Mouse (Mus musculus) MEL (cell line): ENCODE results near the gene Zmym2. TPM values are rescaled to one million over a fixed set of nuclear protein-coding genes. Genes with fewer than 3 reads are reported as not detected.

Source experiments
- DNase-seq: peaks from one replicate; pipeline ENCODE4 v3.0.0; 2011; ENCODE audit warnings: low read depth, low spot score
- H3K27ac ChIP-seq: 2 replicates; pipeline ENCODE4 v1.5.1; 2012; ENCODE audit warnings: low read depth, mild to moderate bottlenecking, control low read depth, low read length, moderate library complexity; ENCODE audit not compliant: control insufficient read depth
- H3K27me3 ChIP-seq, 2 experiments: fragments of 150-350 bp in 1 of 2; sonication (generic) in 1 of 2; 2 replicates each; pipeline ENCODE4 v1.6.1; 2012; ENCODE audit warnings: low read length in 2 of 2, mild to moderate bottlenecking in 2 of 2, improper control_type of control experiment in 1 of 2, moderate library complexity in 1 of 2; ENCODE audit not compliant: insufficient read depth in 2 of 2, control insufficient read depth in 1 of 2
- H3K36me3 ChIP-seq, 2 experiments: 2 replicates each; pipeline ENCODE4 v1.6.1; 2012 to 2014; ENCODE audit warnings: low read length in 2 of 2, improper control_type of control experiment in 1 of 2, inconsistent platforms in 1 of 2, mild to moderate bottlenecking in 1 of 2; ENCODE audit not compliant: insufficient read depth in 2 of 2, control insufficient read depth in 1 of 2
- H3K4me1 ChIP-seq, 2 experiments: fragments of 150-350 bp in 1 of 2; sonication (generic) in 1 of 2; 2 replicates each; pipeline ENCODE4 v1.6.1; 2012; ENCODE audit warnings: low read length in 2 of 2, improper control_type of control experiment in 1 of 2, mild to moderate bottlenecking in 1 of 2; ENCODE audit not compliant: insufficient read depth in 2 of 2, control insufficient read depth in 1 of 2
- H3K4me3 ChIP-seq, 2 experiments: fragments of 150-350 bp in 1 of 2; sonication (generic) in 1 of 2; 2 replicates each; pipeline ENCODE4 v1.5.1; 2012; ENCODE audit warnings: low read depth in 2 of 2, low read length in 2 of 2, mild to moderate bottlenecking in 2 of 2, moderate library complexity in 2 of 2, control low read depth in 1 of 2, improper control_type of control experiment in 1 of 2; ENCODE audit not compliant: control insufficient read depth in 1 of 2, insufficient read depth in 1 of 2
- H3K79me2 ChIP-seq: 2 replicates; pipeline ENCODE4 v1.6.1; 2012; ENCODE audit warnings: mild to moderate bottlenecking, low read length, moderate library complexity; ENCODE audit not compliant: control insufficient read depth, poor library complexity, insufficient read depth
- H3K9ac ChIP-seq: 2 replicates; pipeline ENCODE4 v1.6.1; 2012; ENCODE audit warnings: low read depth, mild to moderate bottlenecking, control low read depth, low read length, moderate library complexity; ENCODE audit not compliant: control insufficient read depth, poor library complexity, severe bottlenecking
- H3K9me3 ChIP-seq: fragments of 150-350 bp; sonication (generic); replicated peaks from 2 replicates; pipeline ENCODE4 v1.6.1; 2012; ENCODE audit warnings: mild to moderate bottlenecking, low read length, improper control_type of control experiment, moderate library complexity; ENCODE audit not compliant: insufficient read depth
- CHD1 ChIP-seq: IDR thresholded peaks from 2 replicates; pipeline ENCODE4 v1.6.1; 2012; ENCODE audit warnings: low read depth, mild to moderate bottlenecking, inconsistent platforms, low read length, improper control_type of control experiment
- CTCF ChIP-seq, 3 experiments: IDR thresholded peaks in 2 of 3; conservative IDR thresholded peaks in 1 of 3; 2 replicates each; pipeline ENCODE4 v1.5.1; 2011 to 2012; ENCODE audit warnings: low read length in 3 of 3, low read depth in 2 of 3, mild to moderate bottlenecking in 2 of 3, improper control_type of control experiment in 1 of 3, inconsistent platforms in 1 of 3, mixed read lengths in 1 of 3, moderate library complexity in 1 of 3; ENCODE audit not compliant: control insufficient read depth in 1 of 3, insufficient read depth in 1 of 3, poor library complexity in 1 of 3, severe bottlenecking in 1 of 3
- EP300 ChIP-seq, 2 experiments: IDR thresholded peaks; 2 replicates each; pipeline ENCODE4 v1.6.1; 2011; ENCODE audit warnings: improper control_type of control experiment in 2 of 2, low read length in 2 of 2, low read depth in 1 of 2, mild to moderate bottlenecking in 1 of 2
- HCFC1 ChIP-seq: IDR thresholded peaks from 2 replicates; pipeline ENCODE4 v1.6.1; 2012; ENCODE audit warnings: low read depth, mild to moderate bottlenecking, inconsistent platforms, low read length, improper control_type of control experiment, moderate library complexity
- JUND ChIP-seq: IDR thresholded peaks from 2 replicates; pipeline ENCODE4 v1.6.1; 2011; ENCODE audit warnings: low read depth, mild to moderate bottlenecking, improper control_type of control experiment, low read length
- KAT2A ChIP-seq: conservative IDR thresholded peaks from 2 replicates; pipeline ENCODE4 v1.6.1; 2012; ENCODE audit warnings: low read depth, low read length, improper control_type of control experiment, inconsistent platforms
- MAFK ChIP-seq: IDR thresholded peaks from 2 replicates; pipeline ENCODE4 v1.6.1; 2011; ENCODE audit warnings: low read depth, mild to moderate bottlenecking, low read length, improper control_type of control experiment, borderline replicate concordance
- MAX ChIP-seq: IDR thresholded peaks from 2 replicates; pipeline ENCODE4 v1.6.1; 2011; ENCODE audit warnings: low read length, improper control_type of control experiment
- MXI1 ChIP-seq: IDR thresholded peaks from 2 replicates; pipeline ENCODE4 v1.6.1; 2011; ENCODE audit warnings: mild to moderate bottlenecking, low read depth, low read length, improper control_type of control experiment
- MYC ChIP-seq: IDR thresholded peaks from 2 replicates; pipeline ENCODE4 v1.6.1; 2011; ENCODE audit warnings: low read depth, mild to moderate bottlenecking, low read length, improper control_type of control experiment, moderate library complexity
- NRF1 ChIP-seq: IDR thresholded peaks from 2 replicates; pipeline ENCODE4 v1.6.1; 2014; ENCODE audit warnings: low read depth, mild to moderate bottlenecking, inconsistent platforms, low read length, improper control_type of control experiment, moderate library complexity; ENCODE audit not compliant: poor library complexity, insufficient read depth, severe bottlenecking
- POLR2AphosphoS5 ChIP-seq: IDR thresholded peaks from 2 replicates; pipeline ENCODE4 v1.6.1; 2012; ENCODE audit warnings: low read depth, borderline replicate concordance, mild to moderate bottlenecking, inconsistent platforms, low read length, moderate library complexity, mixed read lengths
- SIN3A ChIP-seq: IDR thresholded peaks from 2 replicates; pipeline ENCODE4 v1.6.1; 2012; ENCODE audit warnings: low read length, improper control_type of control experiment, inconsistent platforms
- SMC3 ChIP-seq: IDR thresholded peaks from 2 replicates; pipeline ENCODE4 v1.6.1; 2011; ENCODE audit warnings: low read depth, low read length, improper control_type of control experiment
- TAL1 ChIP-seq: IDR thresholded peaks from 2 replicates; pipeline ENCODE4 v1.6.1; 2012; ENCODE audit warnings: mild to moderate bottlenecking, inconsistent platforms, low read length, moderate library complexity, mixed read lengths
- TBP ChIP-seq: IDR thresholded peaks from 2 replicates; pipeline ENCODE4 v1.8.0; 2011; ENCODE audit warnings: low read depth, low read length, improper control_type of control experiment
- TCF12 ChIP-seq: IDR thresholded peaks from 2 replicates; pipeline ENCODE4 v1.6.1; 2014; ENCODE audit warnings: low read depth, mild to moderate bottlenecking, inconsistent platforms, low read length, improper control_type of control experiment, moderate library complexity
- ZKSCAN1 ChIP-seq: IDR thresholded peaks from 2 replicates; pipeline ENCODE4 v1.6.1; 2012; ENCODE audit warnings: low read depth, mild to moderate bottlenecking, inconsistent platforms, low read length, improper control_type of control experiment, moderate library complexity
- polyA plus RNA-seq, 2 experiments: library from polyadenylated mRNA; stranded (reverse) in 1 of 2; unstranded in 1 of 2; fragments of >175 nt in 1 of 2; fragments of >200 nt in 1 of 2; gene quantifications; 2 replicates each; pipeline versions ENCODE4 v1.2.1 to v1.2.4; 2012; ENCODE audit warnings: low replicate concordance in 2 of 2, low read depth in 1 of 2; ENCODE audit not compliant: insufficient read length in 2 of 2, insufficient read depth in 1 of 2, missing spikeins in 1 of 2
- total RNA-seq: library from RNA; depleted of rRNA; stranded (reverse); fragments of 300-350 nt; gene quantifications from 2 replicates; pipeline ENCODE4 v1.2.3, GENCODE M21; 2012

Zmym2 gene
- total and polyA plus RNA-seq, 3 experiments: 9.8 to 407 (median 27.7) TPM

GRCm38 (mm10) chr14:56849681-56850080 lies 36.8 kb upstream of the Zmym2 start:
- no peaks in the 10 kb centered on the region; the same call in 1 of the 2 replicates for H3K9me3 ChIP-seq
- no peaks in the 10 kb centered on the region for H3K4me1 ChIP-seq
- TF ChIP-seq MAX (no peak), EP300 (IDR thresholded peaks at IDR 0.05; ENCODE audit: low read depth in 1 of 2, low read length in 2 of 2) (no peak), NRF1 (no peak), TBP (no peak)
- DNase-seq: no peak
- no peaks in the 10 kb centered on the region; a peak in 1 of 4 replicates for H3K27me3 ChIP-seq
- no peaks in the 10 kb centered on the region for H3K36me3 ChIP-seq
- H3K27ac ChIP-seq: no peak overlapping the region
- no peak overlapping the region for H3K9ac ChIP-seq
- H3K4me3 ChIP-seq: no peak overlapping the region
- H3K79me2 ChIP-seq: no peaks in the 10 kb centered on the region

DNA sequence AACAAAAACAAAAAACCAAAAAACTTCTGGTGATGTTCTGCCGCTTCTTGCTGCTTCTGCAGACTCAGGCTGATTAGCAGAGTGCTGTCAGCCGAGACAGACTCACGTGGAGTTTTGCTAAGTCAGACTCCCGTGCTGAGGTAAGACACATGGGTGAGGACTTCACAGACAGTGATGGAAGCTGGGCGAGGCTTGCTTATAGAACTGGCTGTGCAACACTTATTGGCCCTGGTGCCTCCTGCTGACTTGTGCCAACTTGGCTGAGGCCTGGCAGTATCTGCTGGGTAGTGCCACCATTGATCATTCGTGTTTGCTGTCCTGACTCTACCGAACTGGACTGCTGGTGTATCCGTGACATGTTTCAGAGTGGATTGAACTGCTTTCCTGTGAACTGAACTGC lies 22.4 kb upstream of the Zmym2 start:
- no peak for DNase-seq
- TF ChIP-seq SMC3 (no peak), MYC (no peak), JUND (no peak), TAL1 (no peak), TCF12 (no peak), MAFK (no peak), SIN3A (no peak), POLR2AphosphoS5 (no peak), MXI1 (no peak), ZKSCAN1 (no peak), KAT2A (no peak), HCFC1 (no peak), CTCF (IDR thresholded peaks at IDR 0.05 in 2 of 3, conservative IDR thresholded peaks at IDR 0.05 in 1 of 3; ENCODE audit: control insufficient read depth in 1 of 3, insufficient read depth in 1 of 3, low read depth in 2 of 3, low read length in 3 of 3, poor library complexity in 1 of 3, severe bottlenecking in 1 of 3) (no peak), CHD1 (no peak)
- no peak overlapping the region for H3K27ac ChIP-seq

More for the DNA sequence above, 22.4 kb upstream of the Zmym2 start:
- Histone ChIP-seq H3K27me3 (peaks cover 0 to 3% of the 10 kb centered on the region in 2 experiments; a peak in 2 of 4 replicates), H3K79me2 (no peaks in the 10 kb centered on the region), H3K9ac (no peak overlapping the region), H3K4me3 (no peak overlapping the region), H3K9me3 (no peaks in the 10 kb centered on the region), H3K4me1 (no peaks in the 10 kb centered on the region), H3K36me3 (no peaks in the 10 kb centered on the region; a peak in 1 of 4 replicates)
